Mouse (Mus musculus): ENCODE measurements around the gene Nxpe3.

Gene Nxpe3

GRCm38 (mm10) chr16:55894893-55895650 lies at the start of gene Nxpe3:
Gene Nxpe3, minus strand, starts transcription at chr16:55895285.
- in situ Hi-C loops (cut with MboI; ENCODE audit: low sequenced_read_pairs) = no loop called here

GRCm38 (mm10) chr16:55940781-55941180 lies 45.7 kb upstream of the Nxpe3 start:
- in situ Hi-C loops (cut with MboI; ENCODE audit: low sequenced_read_pairs) = no loop called here

DNA sequence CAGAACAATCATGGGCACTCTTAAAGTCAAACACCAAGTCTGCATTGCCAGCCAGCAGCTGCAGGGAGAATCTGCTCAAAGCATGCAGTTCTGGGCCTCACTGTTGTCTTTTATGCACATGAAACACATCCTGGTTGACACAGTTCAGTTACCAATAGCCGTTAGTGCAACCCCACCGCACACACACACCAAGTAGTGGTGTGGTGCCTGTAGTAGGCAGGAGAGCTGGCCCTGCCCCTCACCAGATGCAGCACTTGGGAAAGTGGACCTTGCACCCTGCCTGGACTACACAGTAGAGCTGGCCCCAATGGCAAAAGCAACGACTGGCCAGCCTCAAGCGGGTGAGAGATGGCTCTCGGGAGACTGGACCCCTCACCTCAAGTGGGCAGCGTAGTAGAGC lies 44.6 kb upstream of the Nxpe3 start:
- in situ Hi-C loops (cut with MboI; ENCODE audit: low sequenced_read_pairs) = no loop called here

- in situ Hi-C loops (cut with MboI; ENCODE audit: low sequenced_read_pairs) = no loop called here
Measured at GRCm38 (mm10) chr16:55938761-55939160, 43.7 kb upstream of the Nxpe3 start.

DNA sequence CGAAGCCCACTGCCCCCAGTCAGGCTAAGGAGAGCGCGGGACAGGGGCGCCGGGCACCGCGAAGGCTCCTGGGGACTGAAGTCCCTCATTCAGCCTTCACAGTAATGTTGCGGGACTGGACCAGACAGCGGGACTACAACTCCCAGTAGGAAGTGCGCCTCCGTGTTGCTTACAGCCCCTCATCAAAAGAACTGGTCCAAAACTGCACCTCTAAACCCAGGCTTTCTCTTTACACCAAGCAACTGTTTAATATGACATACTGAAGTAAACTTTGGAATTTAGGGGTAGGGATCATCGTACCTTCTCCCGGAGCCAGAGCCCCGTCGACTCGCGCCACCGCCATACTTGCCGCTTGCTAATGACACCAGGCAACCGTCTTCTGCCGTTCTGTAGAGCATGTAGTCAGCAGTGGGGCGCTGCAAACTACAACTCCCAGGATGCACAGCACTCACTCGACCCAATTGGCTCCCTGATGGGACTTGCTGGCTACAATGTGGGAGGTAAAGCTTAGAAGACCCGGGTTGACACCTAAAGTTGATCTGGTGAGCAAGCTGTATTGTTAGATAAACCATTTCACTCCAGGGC lies 39.5 kb upstream of the Nxpe3 start, which contains the start of gene Cep97:
Gene Cep97, minus strand, starts transcription at position 403 of the 585 bp plus-strand sequence.
- in situ Hi-C loops (cut with MboI; ENCODE audit: low sequenced_read_pairs) = no loop called here

- in situ Hi-C loops (cut with MboI; ENCODE audit: low sequenced_read_pairs) = no loop called here
Measured at GRCm38 (mm10) chr16:55933681-55934343, 38.7 kb upstream of the Nxpe3 start.

GRCm38 (mm10) chr16:55924010-55924409 lies 28.9 kb upstream of the Nxpe3 start:
- in situ Hi-C loops (cut with MboI; ENCODE audit: low sequenced_read_pairs) = no loop called here

DNA sequence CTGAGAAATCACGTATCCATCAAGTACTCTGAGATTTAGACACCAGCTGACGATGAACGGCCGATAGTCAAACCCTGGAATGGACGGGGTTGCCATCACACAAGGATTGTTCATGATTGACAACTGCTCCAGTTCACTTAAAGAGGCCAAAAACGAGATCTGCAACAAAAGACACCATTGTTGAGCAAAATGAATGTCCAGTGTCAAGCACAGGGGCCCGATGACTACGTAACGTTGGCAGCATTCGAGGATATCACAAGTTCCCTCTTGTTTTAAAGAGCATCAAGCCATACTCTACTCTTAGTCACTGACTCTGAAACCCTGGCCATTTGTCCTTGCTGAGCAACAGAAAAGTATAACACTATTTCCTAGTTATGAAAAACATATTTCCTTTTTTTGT lies 27.0 kb upstream of the Nxpe3 start:
- in situ Hi-C loops (cut with MboI; ENCODE audit: low sequenced_read_pairs) = no loop called here

GRCm38 (mm10) chr16:55914716-55915115 lies 19.6 kb upstream of the Nxpe3 start:
- in situ Hi-C loops (cut with MboI; ENCODE audit: low sequenced_read_pairs) = no loop called here

DNA sequence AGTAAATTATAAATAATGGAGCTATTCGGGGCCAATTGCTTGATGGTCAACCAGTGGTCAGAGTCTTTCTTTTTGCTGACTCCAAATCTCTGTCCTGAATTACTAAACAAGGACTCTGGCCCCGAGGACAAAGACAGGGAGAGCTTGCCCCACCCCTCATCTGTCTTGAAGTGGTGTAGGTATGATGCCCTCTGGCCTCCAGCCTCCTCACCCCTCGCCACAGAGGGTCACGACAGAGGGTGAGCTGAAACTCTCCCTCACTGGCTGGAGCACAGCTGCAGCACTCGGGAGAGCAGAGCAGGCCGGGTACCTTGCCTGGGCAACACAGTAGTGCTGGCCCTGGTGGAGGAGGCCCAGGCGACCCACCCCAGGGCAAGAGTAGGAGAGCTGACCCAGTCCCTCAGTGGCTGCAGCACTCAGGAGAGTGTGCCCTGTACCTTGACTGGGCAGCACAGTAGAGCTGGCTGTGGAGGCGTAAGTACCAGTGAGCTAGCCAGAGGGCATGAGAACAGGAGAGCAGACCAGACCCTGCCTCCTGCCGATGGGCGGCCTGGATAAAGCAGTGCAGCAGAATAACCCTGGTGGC lies 15.2 kb upstream of the Nxpe3 start:
- in situ Hi-C loops (cut with MboI; ENCODE audit: low sequenced_read_pairs) = no loop called here

GRCm38 (mm10) chr16:55906928-55907679 lies 12.0 kb upstream of the Nxpe3 start:
- in situ Hi-C loops (cut with MboI; ENCODE audit: low sequenced_read_pairs) = no loop called here

DNA sequence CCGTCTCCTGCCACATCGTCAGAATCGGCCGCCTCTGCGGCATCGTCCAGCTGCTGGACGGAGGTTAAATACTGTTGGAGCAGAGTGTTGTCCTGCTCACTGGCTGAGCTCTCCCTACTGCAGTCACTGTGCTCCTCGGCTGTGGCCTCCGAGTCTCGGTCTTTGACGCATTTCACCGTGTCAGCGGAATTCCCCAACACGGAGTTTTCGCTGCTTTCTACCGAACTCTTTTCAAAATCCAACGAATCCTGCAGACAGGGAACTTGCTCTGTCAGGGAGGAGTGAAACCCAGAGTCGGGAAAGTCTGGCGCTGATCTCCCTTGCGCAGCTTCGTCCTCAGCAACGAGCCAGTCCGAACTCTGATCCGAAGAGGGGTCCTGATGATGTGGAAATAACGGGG lies 10.3 kb upstream of the Nxpe3 start:
- in situ Hi-C loops (cut with MboI; ENCODE audit: low sequenced_read_pairs) = no loop called here

- in situ Hi-C loops (cut with MboI; ENCODE audit: low sequenced_read_pairs) = no loop called here
Measured at GRCm38 (mm10) chr16:55901839-55902756, 7.0 kb upstream of the Nxpe3 start.

DNA sequence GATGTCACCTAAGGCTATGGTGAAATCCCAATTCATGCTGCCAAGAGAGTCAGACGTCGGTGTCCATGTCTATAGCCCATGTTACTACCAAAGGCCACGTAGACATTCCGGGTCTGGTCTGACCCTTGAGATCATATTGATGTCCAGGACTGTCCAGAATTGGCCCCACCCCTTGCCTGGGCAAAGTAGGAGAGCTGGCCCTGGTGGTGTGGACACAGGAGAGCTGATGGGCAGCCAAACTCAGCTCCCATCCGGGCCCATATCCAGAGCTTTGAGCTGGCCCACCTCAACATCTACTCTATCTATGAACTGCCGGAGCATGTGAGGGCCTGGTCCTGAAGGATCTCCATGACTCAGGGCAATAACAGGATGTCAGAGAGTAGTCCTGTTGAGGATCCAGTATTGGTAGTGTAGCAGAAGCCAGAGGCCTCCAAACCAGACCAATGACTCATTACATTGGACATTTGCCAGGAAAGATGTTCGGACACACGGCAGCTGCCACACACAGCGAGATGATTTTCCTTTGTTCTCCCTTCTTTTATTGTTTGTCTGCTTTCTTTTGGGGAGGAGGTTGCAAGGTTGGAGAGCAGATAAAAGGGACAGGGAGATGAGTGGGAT lies 3.4 kb upstream of the Nxpe3 start:
- in situ Hi-C loops (cut with MboI; ENCODE audit: low sequenced_read_pairs) = no loop called here

- in situ Hi-C loops (cut with MboI; ENCODE audit: low sequenced_read_pairs) = no loop called here
Measured at GRCm38 (mm10) chr16:55895651-55896095, 588 bp upstream of the Nxpe3 start.

- in situ Hi-C loops (cut with MboI; ENCODE audit: low sequenced_read_pairs) = no loop called here
Measured at GRCm38 (mm10) chr16:55894536-55894892, 571 bp downstream of the Nxpe3 start.

- in situ Hi-C loops (cut with MboI; ENCODE audit: low sequenced_read_pairs) = no loop called here
Measured at GRCm38 (mm10) chr16:55893410-55894107, 1.5 kb downstream of the Nxpe3 start.

DNA sequence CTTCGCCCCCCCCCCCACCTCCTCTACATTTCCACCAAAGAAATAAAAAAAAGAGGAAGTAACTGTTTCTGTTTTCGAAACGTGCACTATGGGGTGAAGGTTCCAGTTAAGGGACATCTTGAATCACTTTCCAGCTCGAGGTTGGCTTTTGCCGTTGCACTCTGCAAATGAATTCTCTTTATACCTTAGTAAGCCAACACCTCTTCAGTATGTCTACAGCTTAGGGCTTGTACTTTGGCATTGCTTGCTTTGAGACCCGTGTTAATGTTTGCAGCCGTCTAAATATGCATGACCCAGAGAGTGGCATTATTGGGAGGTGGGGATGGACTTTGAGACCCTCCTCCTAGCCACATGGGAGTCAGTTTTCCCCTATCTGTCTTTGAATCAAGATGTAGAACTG lies 2.6 kb downstream of the Nxpe3 start:
- in situ Hi-C loops (cut with MboI; ENCODE audit: low sequenced_read_pairs) = no loop called here

GRCm38 (mm10) chr16:55891346-55891745 lies 3.7 kb downstream of the Nxpe3 start:
- in situ Hi-C loops (cut with MboI; ENCODE audit: low sequenced_read_pairs) = no loop called here
